13 mouse cellular contexts compared by ENCODE assay signal in genomic region chr9:66251159-66251691, GRCm38 (mm10).
A peak's percentile ranks its signal among the peaks of the same experiment; 100 is the strongest.
DNase-seq lines count a peak whose midpoint lies in the region; ATAC-seq and TF ChIP-seq lines count a peak whose summit lies in the region.
"Had no signal": no experiment of that assay in that cellular context is flagged by ENCODE, and none has a peak within 500 bp of the region (broad histone marks: within the 10 kb centered on the region; RNA-seq: fewer than 3 reads in every experiment).

No protein-coding gene starts in this region.

- peak overlapping the region; percentile 53 for H3K4me2 ChIP-seq in myocyte (ENCODE audit: low read depth)
- H3K4me2 ChIP-seq: heart, embryonic 13.5 days; hindbrain, embryonic 13.5 days had no signal

- DNase-seq in liver, adult 2 months (ENCODE audit: extremely low read depth, low read depth, low spot score): peak; percentile 63
- DNase-seq in liver: no peak
- peak; percentile 34 for DNase-seq in embryo, embryonic 9.5 days (ENCODE audit: extremely low spot score)
- peak; percentile 55 for DNase-seq in kidney, adult 9 months
- DNase-seq in adrenal gland, postnatal 36 days: no peak
- DNase-seq in right cerebral cortex, adult 2 months (ENCODE audit: low spot score in 2 of 2): no peak
- DNase-seq: gastrocnemius, postnatal 10 days; lung, postnatal 36 days had no signal

- no peak overlapping the region for H3K4me3 ChIP-seq in liver, adult 2 months (ENCODE audit: insufficient read depth, low read depth, low read length)
- no peak overlapping the region for H3K4me3 ChIP-seq in myocyte
- H3K4me3 ChIP-seq: heart, embryonic 13.5 days; hindbrain, embryonic 13.5 days had no signal

- no peak for ATAC-seq in erythroid progenitor cell, adult 5-6 weeks (replicated peaks; ENCODE audit: low FRiP score, poor library complexity, severe bottlenecking)
- ATAC-seq: activated CD4-positive, CD25-positive, alpha-beta regulatory T cell, adult 4 months had no signal

- 52% methylated on average over 6 of the region's 6 CpGs for WGBS in liver, adult 2 months

- no peaks in the 10 kb centered on the region for H3K27me3 ChIP-seq in liver, adult 2 months (ENCODE audit: control insufficient read depth, insufficient read depth, low read length)
- no peaks in the 10 kb centered on the region for H3K27me3 ChIP-seq in myocyte (ENCODE audit: control insufficient read depth, insufficient read depth, insufficient read length)
- H3K27me3 ChIP-seq: heart, embryonic 13.5 days; hindbrain, embryonic 13.5 days had no signal

- no peaks in the 10 kb centered on the region for H3K79me2 ChIP-seq in liver, adult 2 months (ENCODE audit: control insufficient read depth, insufficient read depth, low read length)
- no peaks in the 10 kb centered on the region for H3K79me2 ChIP-seq in myocyte (ENCODE audit: control insufficient read depth, insufficient read depth)

- peaks cover 17% of the 10 kb centered on the region; the same call in 1 of the 2 replicates for H3K36me3 ChIP-seq in liver, adult 2 months (ENCODE audit: control insufficient read depth, insufficient read depth, low read length)
- peaks cover 15% of the 10 kb centered on the region for H3K36me3 ChIP-seq in myocyte (ENCODE audit: control insufficient read depth, insufficient read depth)
- H3K36me3 ChIP-seq: heart, embryonic 13.5 days; hindbrain, embryonic 13.5 days had no signal

- H3K27ac ChIP-seq in liver, adult 2 months (replicated peaks; ENCODE audit: insufficient read depth, low read depth, low read length): peak overlapping the region; percentile 66
- H3K27ac ChIP-seq: heart, embryonic 13.5 days; hindbrain, embryonic 13.5 days had no signal

- no peak for TF ChIP-seq CTCF in liver, adult 2 months (IDR thresholded peaks at IDR 0.05; ENCODE audit: low read depth, low read length)

- H3K9ac ChIP-seq in liver, adult 2 months (ENCODE audit: low read depth, low read length): no peak overlapping the region
- H3K9ac ChIP-seq: heart, embryonic 13.5 days; hindbrain, embryonic 13.5 days had no signal

- H3ac ChIP-seq in myocyte (ENCODE audit: control insufficient read depth, insufficient read length): no peak overlapping the region

- TF ChIP-seq POLR2A in liver, adult 2 months (IDR thresholded peaks at IDR 0.05; ENCODE audit: extremely low read depth, insufficient read depth, low read length): no peak
- TF ChIP-seq POLR2A in myocyte (IDR thresholded peaks at IDR 0.05; ENCODE audit: insufficient read length, low read depth): no peak

- peaks cover 11% of the 10 kb centered on the region for H3K4me1 ChIP-seq in liver, adult 2 months (ENCODE audit: control insufficient read depth, insufficient read depth, low read length)
- H3K4me1 ChIP-seq: hindbrain, embryonic 13.5 days had no signal

TF ChIP-seq in myocyte, 11 proteins besides CTCF, POLR2A, EP300 and RAD21:
- TF ChIP-seq TCF3 (IDR thresholded peaks at IDR 0.05; ENCODE audit: insufficient read length, low read depth) (no peak), CEBPB (IDR thresholded peaks at IDR 0.05; ENCODE audit: insufficient read depth, poor library complexity, severe bottlenecking) (no peak), MYOD1 (IDR thresholded peaks at IDR 0.05; ENCODE audit: control insufficient read depth in 1 of 3, insufficient read length in 2 of 3, low read depth in 2 of 3) (peak in 1 of 3 experiments; percentile 58), MYOG (IDR thresholded peaks at IDR 0.05; ENCODE audit: control insufficient read depth in 1 of 3, insufficient read depth in 1 of 3, insufficient read length in 2 of 3, low read depth in 2 of 3) (peak in 1 of 3 experiments; percentile 38)

Comparison
In these comparisons a context has a peak if more than half of its experiments do, and no peak if none do; other contexts are left out.
1. DNase-seq: peak in liver, adult 2 months (single experiment), embryo, embryonic 9.5 days (single experiment) and kidney, adult 9 months (single experiment); none in liver (single experiment), adrenal gland, postnatal 36 days (0 of 2) and right cerebral cortex, adult 2 months (0 of 2).